Mouse (Mus musculus): Measurements from ENCODE around the gene Gsta1. TPM values are rescaled to one million over a fixed set of nuclear protein-coding genes. Genes with fewer than 3 reads are reported as not detected.

Gene Gsta1
- polyA plus RNA-seq, 1 experiment from 2014 or later = 94.0 TPM

- Histone ChIP-seq H3K36me3 (ENCODE audit: control insufficient read depth, insufficient read depth) (no peaks in the 10 kb centered on the region), H3K4me2 (replicated peaks; ENCODE audit: low read depth) (no peak overlapping the region)
- TF ChIP-seq CTCF (IDR thresholded peaks at IDR 0.05; ENCODE audit: low read depth) = no peak
Observed at GRCm38 (mm10) chr9:78210821-78211220, 19.6 kb upstream of the Gsta1 start.

GRCm38 (mm10) chr9:78211521-78211920 lies 18.9 kb upstream of the Gsta1 start:
- ATAC-seq = no peak
- H3K27me3 ChIP-seq (replicated peaks; ENCODE audit: control insufficient read depth, insufficient read depth, low read length) = no peaks in the 10 kb centered on the region
- 95% methylated on average over 3 of the region's 3 CpGs for WGBS
- H3K9ac ChIP-seq (ENCODE audit: low read depth, low read length) = no peak overlapping the region
- TF ChIP-seq CTCF (IDR thresholded peaks at IDR 0.05; ENCODE audit: low read depth) = no peak
- H3K27ac ChIP-seq (ENCODE audit: low read depth, low read length) = no peak overlapping the region
- no peak overlapping the region for H3K4me2 ChIP-seq (replicated peaks; ENCODE audit: low read depth)
- no peak overlapping the region for H3K4me3 ChIP-seq (ENCODE audit: low read depth, low read length)
- H3K9me3 ChIP-seq (ENCODE audit: control insufficient read depth) = no peaks in the 10 kb centered on the region
- H3K36me3 ChIP-seq (ENCODE audit: control insufficient read depth, insufficient read depth) = no peaks in the 10 kb centered on the region
- peaks cover 7% of the 10 kb centered on the region for H3K4me1 ChIP-seq (replicated peaks; ENCODE audit: control insufficient read depth, insufficient read depth, low read length)

More at GRCm38 (mm10) chr9:78210821-78211220, 19.6 kb upstream of the Gsta1 start:
- Histone ChIP-seq H3K4me1 (replicated peaks; ENCODE audit: control insufficient read depth, insufficient read depth, low read length) (peaks cover 7% of the 10 kb centered on the region), H3K27me3 (replicated peaks; ENCODE audit: control insufficient read depth, insufficient read depth, low read length) (no peaks in the 10 kb centered on the region), H3K9me3 (ENCODE audit: control insufficient read depth) (no peaks in the 10 kb centered on the region), H3K9ac (ENCODE audit: low read depth, low read length) (no peak overlapping the region), H3K4me3 (ENCODE audit: low read depth, low read length) (no peak overlapping the region), H3K27ac (ENCODE audit: low read depth, low read length) (no peak overlapping the region)
- WGBS = 97% methylated on average over 2 of the region's 2 CpGs
- no peak for ATAC-seq

GRCm38 (mm10) chr9:78212341-78213049 lies 18.0 kb upstream of the Gsta1 start:
- Histone ChIP-seq H3K4me3 (ENCODE audit: low read depth, low read length) (no peak overlapping the region), H3K27ac (ENCODE audit: low read depth, low read length) (no peak overlapping the region), H3K4me1 (replicated peaks; ENCODE audit: control insufficient read depth, insufficient read depth, low read length) (peaks cover 7% of the 10 kb centered on the region), H3K9ac (ENCODE audit: low read depth, low read length) (no peak overlapping the region), H3K4me2 (replicated peaks; ENCODE audit: low read depth) (no peak overlapping the region), H3K9me3 (ENCODE audit: control insufficient read depth) (no peaks in the 10 kb centered on the region), H3K27me3 (replicated peaks; ENCODE audit: control insufficient read depth, insufficient read depth, low read length) (no peaks in the 10 kb centered on the region), H3K36me3 (ENCODE audit: control insufficient read depth, insufficient read depth) (no peaks in the 10 kb centered on the region)
- TF ChIP-seq CTCF (IDR thresholded peaks at IDR 0.05; ENCODE audit: low read depth) = no peak
- WGBS = 34% methylated on average over 7 of the region's 7 CpGs
- peak; percentile 5; the same call in 1 of the 2 replicates for ATAC-seq

GRCm38 (mm10) chr9:78217074-78217473 lies 13.4 kb upstream of the Gsta1 start:
- no peak overlapping the region for H3K9ac ChIP-seq (ENCODE audit: low read depth, low read length)
- H3K4me2 ChIP-seq (replicated peaks; ENCODE audit: low read depth) = no peak overlapping the region
- no peaks in the 10 kb centered on the region for H3K36me3 ChIP-seq (ENCODE audit: control insufficient read depth, insufficient read depth)
- H3K4me1 ChIP-seq (replicated peaks; ENCODE audit: control insufficient read depth, insufficient read depth, low read length) = peaks cover 7% of the 10 kb centered on the region
- no peak for TF ChIP-seq CTCF (IDR thresholded peaks at IDR 0.05; ENCODE audit: low read depth)
- H3K9me3 ChIP-seq (ENCODE audit: control insufficient read depth) = no peaks in the 10 kb centered on the region
- H3K27me3 ChIP-seq (replicated peaks; ENCODE audit: control insufficient read depth, insufficient read depth, low read length) = no peaks in the 10 kb centered on the region
- no peak overlapping the region; the same call in 1 of the 2 replicates for H3K27ac ChIP-seq (ENCODE audit: low read depth, low read length)
- 31% methylated on average over 4 of the region's 4 CpGs for WGBS
- H3K4me3 ChIP-seq (ENCODE audit: low read depth, low read length) = no peak overlapping the region
- peak; percentile 90 for ATAC-seq

- peaks cover 2% of the 10 kb centered on the region; the same call in 1 of the 2 replicates for H3K4me1 ChIP-seq (replicated peaks; ENCODE audit: control insufficient read depth, insufficient read depth, low read length)
- TF ChIP-seq CTCF (IDR thresholded peaks at IDR 0.05; ENCODE audit: low read depth) = no peak
- no peaks in the 10 kb centered on the region for H3K27me3 ChIP-seq (replicated peaks; ENCODE audit: control insufficient read depth, insufficient read depth, low read length)
- no peaks in the 10 kb centered on the region for H3K36me3 ChIP-seq (ENCODE audit: control insufficient read depth, insufficient read depth)
- WGBS = 66% methylated on average over 8 of the region's 8 CpGs
- no peak overlapping the region for H3K4me3 ChIP-seq (ENCODE audit: low read depth, low read length)
- H3K27ac ChIP-seq (ENCODE audit: low read depth, low read length) = no peak overlapping the region
- no peak for ATAC-seq
- no peak overlapping the region for H3K9ac ChIP-seq (ENCODE audit: low read depth, low read length)
- no peaks in the 10 kb centered on the region for H3K9me3 ChIP-seq (ENCODE audit: control insufficient read depth)
- H3K4me2 ChIP-seq (replicated peaks; ENCODE audit: low read depth) = no peak overlapping the region
Observed at GRCm38 (mm10) chr9:78222616-78223015, 7.8 kb upstream of the Gsta1 start.

- Histone ChIP-seq H3K4me2 (replicated peaks; ENCODE audit: low read depth) (no peak overlapping the region), H3K9me3 (ENCODE audit: control insufficient read depth) (no peaks in the 10 kb centered on the region), H3K4me3 (ENCODE audit: low read depth, low read length) (no peak overlapping the region), H3K9ac (ENCODE audit: low read depth, low read length) (no peak overlapping the region), H3K27ac (ENCODE audit: low read depth, low read length) (no peak overlapping the region), H3K36me3 (ENCODE audit: control insufficient read depth, insufficient read depth) (no peaks in the 10 kb centered on the region), H3K27me3 (replicated peaks; ENCODE audit: control insufficient read depth, insufficient read depth, low read length) (no peaks in the 10 kb centered on the region), H3K4me1 (replicated peaks; ENCODE audit: control insufficient read depth, insufficient read depth, low read length) (peaks cover 2% of the 10 kb centered on the region; the same call in 1 of the 2 replicates)
- no peak for TF ChIP-seq CTCF (IDR thresholded peaks at IDR 0.05; ENCODE audit: low read depth)
- 0 out of 2 replicates have a peak, but pooled peaks have one; percentile 14 for ATAC-seq
- WGBS = 62% methylated on average over 10 of the region's 10 CpGs
Observed at GRCm38 (mm10) chr9:78223221-78223902, 7.1 kb upstream of the Gsta1 start.
